Mouse (Mus musculus): Measurements from ENCODE around the gene Pax8.

Gene Pax8

GRCm38 (mm10) chr2:24467156-24467555 is 8.2 kb downstream of the Pax8 start:
- in situ Hi-C loops (cut with MboI, MseI) = loop anchor here (10.0 kb wide), 1 partner anchor 642 kb away; no protein-coding TSS in a partner anchor

GRCm38 (mm10) chr2:24460808-24461127 is 14.6 kb downstream of the Pax8 start:
- in situ Hi-C loops (cut with MboI, MseI) = loop anchor here (10.0 kb wide), 1 partner anchor 636 kb away; no protein-coding TSS in a partner anchor

DNA sequence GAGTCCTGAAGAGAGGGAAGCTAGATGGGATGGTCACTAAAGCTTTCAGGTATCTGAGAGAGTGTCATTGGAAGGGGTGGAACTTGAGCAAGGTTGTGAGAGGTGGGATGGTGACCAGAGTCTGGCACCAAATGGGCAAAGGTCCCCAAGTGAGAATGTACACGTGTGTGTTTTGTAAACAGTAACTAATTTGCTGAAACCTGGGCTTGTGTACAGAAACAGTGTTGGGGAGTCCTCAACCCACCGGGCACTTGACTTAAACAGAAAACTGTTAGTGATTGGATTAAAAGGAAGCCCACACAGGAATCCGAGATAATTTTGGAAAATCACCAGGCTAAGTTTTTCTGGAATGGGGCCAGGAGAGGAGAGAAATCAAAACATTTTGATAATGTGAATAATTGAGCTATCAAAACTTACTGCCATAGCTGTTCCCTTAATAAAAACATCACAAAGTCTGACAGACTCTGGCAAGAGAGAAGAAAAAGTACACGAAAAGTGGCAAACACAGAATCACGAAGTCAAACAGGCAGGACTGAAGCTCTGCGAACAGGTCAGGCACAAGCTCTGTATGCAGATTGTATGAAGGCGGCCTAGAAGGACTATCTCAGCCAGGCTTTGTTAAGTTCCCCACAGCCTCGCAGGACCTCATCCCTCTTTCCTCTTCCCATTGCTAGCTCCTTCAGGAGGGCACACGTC is 15.1 kb downstream of the Pax8 start:
- in situ Hi-C loops (cut with MboI, MseI) = loop anchor here (10.0 kb wide), 1 partner anchor 635 kb away; no protein-coding TSS in a partner anchor

DNA sequence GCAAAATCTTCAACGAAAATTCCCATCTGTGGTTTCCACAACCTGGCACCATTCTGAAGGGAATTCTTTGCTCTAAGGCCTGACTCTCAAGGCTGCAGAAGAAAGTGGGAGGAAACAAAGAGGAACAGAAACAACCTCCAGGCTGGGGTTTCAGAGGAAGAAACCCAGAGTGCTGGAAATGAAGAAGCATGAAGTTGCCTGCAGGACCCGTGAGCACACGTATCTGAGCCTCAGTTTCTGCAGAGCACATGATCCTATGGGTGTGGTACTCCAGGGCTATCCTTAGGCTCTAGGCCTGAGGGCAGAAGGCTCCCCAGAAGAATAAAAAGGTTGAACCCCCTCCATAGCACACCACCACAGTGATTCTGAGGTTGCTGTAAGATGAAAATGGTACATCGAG is 18.6 kb downstream of the Pax8 start:
- in situ Hi-C loops (cut with MboI, MseI) = no loop called here

DNA sequence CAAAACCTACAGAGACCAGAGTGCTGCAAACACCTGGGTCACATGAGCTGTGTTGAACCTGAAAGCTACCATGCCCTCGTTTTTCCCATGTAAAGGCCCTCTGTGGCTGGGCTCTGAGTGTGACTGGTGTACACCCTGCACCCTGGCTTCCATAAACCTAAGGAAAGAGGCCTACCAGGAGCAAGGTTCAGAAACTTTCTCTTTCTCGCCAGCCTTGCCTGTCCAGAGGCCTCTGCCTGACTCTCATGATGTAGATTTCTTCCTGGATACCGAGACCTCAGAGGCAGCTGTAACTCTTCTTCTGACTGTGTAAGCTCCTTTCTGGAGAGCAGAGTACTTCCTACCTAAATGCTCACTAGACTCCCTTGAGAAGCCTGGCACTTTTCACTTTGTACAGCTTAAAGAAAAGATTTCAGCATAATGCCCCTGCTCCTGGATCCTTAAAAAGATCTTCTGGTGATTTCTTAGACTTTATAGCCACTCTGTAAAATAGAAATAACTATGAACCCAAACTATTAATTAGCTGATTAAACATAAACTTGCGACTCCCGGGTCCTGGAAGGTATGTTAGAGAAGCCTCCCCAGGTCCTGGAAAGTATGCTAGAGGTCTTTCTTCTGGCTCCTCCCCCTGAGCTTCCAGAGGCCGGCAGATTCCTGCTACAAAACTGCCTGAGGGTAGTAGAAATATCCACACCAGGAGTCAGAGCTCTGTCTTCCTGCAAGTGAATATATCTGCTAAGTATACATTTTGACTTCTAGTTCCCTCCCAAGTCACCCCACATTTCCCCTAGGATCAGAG is 20.1 kb downstream of the Pax8 start:
- in situ Hi-C loops (cut with MboI, MseI) = no loop called here

DNA sequence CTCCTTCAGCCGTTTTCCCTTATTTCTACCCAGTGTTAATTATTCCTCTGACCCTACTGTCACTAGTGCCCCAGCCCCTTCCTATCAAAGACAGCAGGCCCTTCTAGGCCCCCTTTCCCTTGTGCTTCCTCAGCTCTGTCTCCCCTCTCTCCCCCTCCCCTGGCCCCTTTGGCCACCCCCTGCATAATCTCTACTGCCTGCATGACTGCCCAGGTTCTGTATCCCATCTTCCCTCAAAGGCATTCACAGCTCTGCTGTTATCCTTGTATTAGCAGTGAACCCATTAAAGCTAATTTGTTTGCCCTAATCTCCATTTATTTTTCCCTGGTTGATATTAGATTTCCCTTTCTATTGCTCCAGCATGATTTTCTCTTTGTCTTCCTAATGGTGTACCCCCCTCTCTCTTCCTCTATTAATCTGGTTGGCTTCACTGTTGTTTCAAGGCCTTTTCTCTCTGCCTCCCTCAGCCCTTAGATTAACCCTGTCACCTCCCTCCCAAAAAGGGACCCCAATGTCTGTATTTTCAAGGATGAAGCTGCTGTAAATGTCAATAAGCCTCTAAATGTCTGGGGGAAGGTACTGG is 20.9 kb downstream of the Pax8 start:
- in situ Hi-C loops (cut with MboI, MseI) = no loop called here

GRCm38 (mm10) chr2:24453206-24453605 is 22.2 kb downstream of the Pax8 start:
- in situ Hi-C loops (cut with MboI, MseI) = no loop called here

GRCm38 (mm10) chr2:24449111-24449510 is 26.3 kb downstream of the Pax8 start:
- in situ Hi-C loops (cut with MboI, MseI) = no loop called here

- in situ Hi-C loops (cut with MboI, MseI) = no loop called here
These were observed 32.1 kb downstream of the Pax8 start for GRCm38 (mm10) chr2:24443256-24443790.

GRCm38 (mm10) chr2:24442303-24442925 is 33.0 kb downstream of the Pax8 start:
- in situ Hi-C loops (cut with MboI, MseI) = no loop called here

GRCm38 (mm10) chr2:24441899-24442298 is 33.5 kb downstream of the Pax8 start:
- in situ Hi-C loops (cut with MboI, MseI) = no loop called here

DNA sequence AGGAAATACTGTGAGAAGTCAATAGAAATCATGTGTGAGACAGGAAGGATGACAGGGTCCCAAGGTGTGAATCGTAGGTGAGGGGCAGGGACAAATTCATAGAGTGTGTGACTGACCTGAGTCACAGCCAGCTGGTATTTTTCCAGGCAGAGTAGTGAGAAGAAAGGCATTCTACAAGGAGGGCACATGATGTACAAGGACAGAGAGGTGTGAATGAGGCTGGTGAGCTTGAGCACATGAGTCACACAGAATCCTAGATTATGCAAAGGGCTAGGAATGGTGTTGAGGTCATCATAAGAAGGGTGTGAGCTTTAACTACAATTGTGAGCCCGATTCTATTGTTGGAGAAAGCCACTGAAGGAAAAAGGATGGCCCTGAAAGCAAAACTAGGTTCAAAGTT is 35.3 kb downstream of the Pax8 start:
- in situ Hi-C loops (cut with MboI, MseI) = no loop called here

DNA sequence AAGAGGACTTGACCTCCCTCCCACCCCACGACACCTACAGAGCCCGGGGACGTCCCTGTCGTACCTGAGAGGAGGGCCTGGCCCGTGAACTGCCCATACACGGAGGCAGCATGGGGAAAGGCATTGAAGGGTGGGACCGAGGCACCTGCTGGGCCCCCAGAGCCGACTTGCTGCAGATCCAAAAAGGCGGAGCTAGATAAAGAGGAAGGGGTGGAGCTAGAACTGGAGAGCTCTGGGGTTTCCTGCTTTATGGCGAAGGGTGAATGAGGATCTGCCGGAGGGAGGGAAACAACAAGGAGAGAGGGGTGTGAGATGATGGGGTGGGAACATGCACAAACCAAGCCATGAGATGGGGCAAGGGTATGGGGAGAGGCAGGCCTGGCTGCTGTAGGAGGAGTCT is 39.7 kb downstream of the Pax8 start:
- in situ Hi-C loops (cut with MboI, MseI) = no loop called here

DNA sequence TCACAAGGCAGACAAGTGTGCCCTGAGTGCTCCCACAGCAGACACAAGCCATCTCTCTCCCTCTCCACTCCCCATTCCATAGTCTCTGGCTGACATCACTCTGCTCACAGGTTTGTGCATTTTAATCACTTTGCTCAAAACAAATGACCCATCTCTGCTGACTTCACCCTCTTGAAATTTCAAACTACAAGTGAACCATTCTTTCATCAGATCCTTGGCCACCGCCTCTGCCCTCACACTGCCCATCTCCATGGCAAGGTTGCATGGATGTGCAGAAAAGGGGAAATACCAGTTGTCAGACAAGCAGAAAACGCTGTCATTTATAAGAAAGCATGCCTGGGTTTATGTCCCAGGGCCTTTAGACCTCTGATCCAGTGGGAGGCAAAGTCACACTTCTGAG is 40.7 kb downstream of the Pax8 start:
- in situ Hi-C loops (cut with MboI, MseI) = no loop called here

DNA sequence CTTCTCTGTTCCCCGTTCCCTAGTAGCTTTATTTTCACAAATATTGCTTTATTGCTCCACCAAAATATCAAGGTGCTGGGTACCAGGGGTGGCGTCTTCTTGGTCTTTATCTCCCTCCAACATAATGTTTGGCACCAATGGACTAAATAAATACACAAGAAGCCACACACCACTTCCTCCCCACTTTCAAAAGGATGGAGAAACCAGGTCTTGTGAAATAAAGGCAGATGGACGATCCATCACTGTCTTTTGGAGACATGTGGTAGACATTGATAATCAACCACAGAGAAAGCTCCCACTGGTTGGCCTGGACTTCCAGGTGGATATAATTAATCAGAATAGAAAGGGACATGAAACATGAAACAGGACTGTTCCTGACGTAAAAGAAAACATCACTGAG is 45.6 kb downstream of the Pax8 start:
- in situ Hi-C loops (cut with MboI, MseI) = no loop called here

DNA sequence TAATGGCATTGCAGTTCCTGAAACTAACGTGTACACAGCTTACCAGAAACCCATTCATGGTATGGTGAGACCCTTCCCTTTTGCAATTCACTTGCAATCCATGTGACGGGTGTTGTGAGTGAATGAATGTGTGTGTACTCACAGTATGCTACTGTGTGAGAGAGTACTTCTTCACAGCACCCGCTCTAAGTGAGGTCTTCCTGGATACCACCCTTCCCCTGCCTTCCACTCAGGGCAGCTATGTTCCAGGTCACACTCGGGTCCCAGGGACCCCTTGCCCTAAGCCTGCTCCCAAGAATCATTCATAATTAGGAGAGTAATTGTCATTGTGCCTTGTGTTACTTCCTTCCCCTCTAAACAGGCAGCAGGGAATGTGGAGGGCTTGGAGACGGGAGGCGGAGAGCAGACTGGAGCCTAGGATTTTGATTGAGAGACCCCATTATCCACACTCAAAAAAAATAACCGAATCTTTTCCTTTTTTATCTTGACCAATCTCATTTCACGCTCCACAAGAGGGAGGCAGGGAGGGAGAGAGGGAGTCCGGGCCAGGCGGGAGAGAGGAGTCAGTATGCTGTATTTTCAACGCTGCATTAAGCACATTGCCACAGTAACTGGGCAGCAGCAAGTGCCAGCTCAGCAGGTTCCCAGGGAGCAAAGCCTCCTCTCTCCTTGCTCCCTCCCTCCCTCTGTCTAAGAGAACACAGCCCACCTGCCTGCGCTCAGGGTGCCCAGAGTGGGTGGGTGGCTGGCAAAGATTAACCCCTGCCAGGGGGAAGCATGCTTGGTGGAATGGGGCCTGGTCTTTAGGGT is 47.3 kb downstream of the Pax8 start:
- in situ Hi-C loops (cut with MboI, MseI) = no loop called here

DNA sequence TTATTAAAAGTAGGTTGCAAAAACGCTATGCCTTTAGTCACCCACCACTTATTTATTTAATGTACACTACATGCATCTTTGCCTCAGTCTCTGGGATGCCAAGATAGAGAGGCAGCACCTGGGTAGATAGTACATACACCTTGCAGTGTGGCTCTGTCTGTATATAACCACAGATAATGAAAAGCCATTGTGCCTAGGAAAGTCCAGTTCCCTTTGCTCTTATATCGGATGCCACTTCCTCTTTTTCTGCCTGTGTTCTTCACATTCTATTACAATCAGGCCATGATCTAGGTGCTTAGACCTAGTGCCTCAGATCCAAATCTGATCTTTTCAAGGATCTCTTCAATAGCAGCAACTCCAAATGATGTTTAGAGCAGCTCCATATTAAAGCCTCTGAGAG is 49.8 kb downstream of the Pax8 start:
- in situ Hi-C loops (cut with MboI, MseI) = no loop called here

- in situ Hi-C loops (cut with MboI, MseI) = no loop called here
These were observed 52.6 kb downstream of the Pax8 start for GRCm38 (mm10) chr2:24422815-24423214.

GRCm38 (mm10) chr2:24421211-24421863 is 54.1 kb downstream of the Pax8 start:
- in situ Hi-C loops (cut with MboI, MseI) = no loop called here

DNA sequence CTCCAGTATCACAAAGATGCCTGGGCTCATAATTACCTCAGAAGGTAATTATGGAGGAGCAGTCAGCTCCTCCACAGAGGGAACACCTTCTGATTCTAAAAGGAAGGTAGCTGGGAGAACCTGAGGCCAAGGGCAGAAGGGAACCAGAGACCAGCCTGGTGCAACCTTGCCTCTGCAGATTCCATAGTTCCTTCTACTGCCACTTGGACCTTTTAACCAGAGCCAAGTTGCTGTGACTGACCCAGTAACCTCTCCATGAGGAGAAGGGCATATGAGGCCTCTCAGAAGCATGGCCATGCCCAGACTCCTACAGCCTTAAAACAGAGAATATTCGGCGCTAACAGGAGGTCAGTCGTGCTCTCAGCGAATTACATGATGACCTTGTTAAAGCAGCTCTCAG is 57.8 kb downstream of the Pax8 start:
- in situ Hi-C loops (cut with MboI, MseI) = no loop called here

DNA sequence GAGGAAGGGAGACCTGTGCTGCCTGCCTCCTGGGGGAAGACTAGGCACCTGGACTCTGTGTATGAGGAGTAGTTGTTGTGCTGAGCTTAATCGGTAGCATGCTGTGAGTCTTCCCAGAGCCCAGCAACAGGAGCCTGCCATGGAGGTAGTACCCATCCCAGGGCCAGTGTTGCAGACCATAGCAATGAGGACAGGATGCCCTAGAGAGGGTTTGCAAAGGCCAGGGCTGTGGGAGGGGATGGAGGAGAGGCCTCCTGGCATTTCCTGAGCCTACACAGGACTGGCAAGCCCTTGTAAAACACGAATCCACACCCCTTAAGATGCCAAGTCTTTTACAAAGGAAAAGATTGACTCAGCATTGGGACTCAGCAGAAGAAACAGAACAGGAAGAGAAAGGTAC is 58.3 kb downstream of the Pax8 start:
- in situ Hi-C loops (cut with MboI, MseI) = no loop called here
